ENCODE assay signal across 9 mouse cellular contexts in genomic region chr15:84324870-84325553, GRCm38 (mm10). TPM values are rescaled to one million over a fixed set of nuclear protein-coding genes. Genes with fewer than 3 reads are reported as not detected.
A peak's percentile ranks its signal among the peaks of the same experiment; 100 is the strongest.
DNase-seq lines count a peak whose midpoint lies in the region; ATAC-seq and TF ChIP-seq lines count a peak whose summit lies in the region.
"Had no signal": no experiment of that assay in that cellular context is flagged by ENCODE, and none has a peak within 500 bp of the region (broad histone marks: within the 10 kb centered on the region; RNA-seq: fewer than 3 reads in every experiment).

No protein-coding gene starts in this region.

- WGBS in spleen, adult 2 months: 6% methylated on average over 8 of the region's 8 CpGs
- WGBS in liver, embryonic 13.5 days (ENCODE audit: insufficient replicate concordance): 30% methylated on average over 8 of the region's 8 CpGs

- H3K4me2 ChIP-seq in liver, embryonic 13.5 days: peak overlapping the region; percentile 48

- TF ChIP-seq POLR2A in spleen, adult 2 months (IDR thresholded peaks at IDR 0.05; ENCODE audit: low read depth, low read length): no peak

- H3K4me1 ChIP-seq in erythroblast, embryonic 14.5 days (ENCODE audit: control insufficient read depth): no peaks in the 10 kb centered on the region
- H3K4me1 ChIP-seq in spleen, adult 2 months (ENCODE audit: control insufficient read depth, insufficient read depth, insufficient read length): peaks cover 10% of the 10 kb centered on the region; the same call in 1 of the 2 replicates
- peaks cover 18% of the 10 kb centered on the region for H3K4me1 ChIP-seq in liver, embryonic 13.5 days (replicated peaks)

- H3K27ac ChIP-seq in spleen, adult 2 months (ENCODE audit: insufficient read depth, low read length): peak overlapping the region; percentile 90
- H3K27ac ChIP-seq in liver, embryonic 13.5 days: peak overlapping the region; percentile 45

- H3K27me3 ChIP-seq in erythroblast, embryonic 14.5 days (ENCODE audit: control insufficient read depth): no peaks in the 10 kb centered on the region
- no peaks in the 10 kb centered on the region for H3K27me3 ChIP-seq in spleen, adult 2 months (ENCODE audit: control insufficient read depth, insufficient read depth, low read length)
- no peaks in the 10 kb centered on the region for H3K27me3 ChIP-seq in liver, embryonic 13.5 days

- DNase-seq in spleen, adult 2 months (ENCODE audit: low read depth in 1 of 2, low spot score in 2 of 2): no peak
- DNase-seq in spleen, adult 12 weeks (ENCODE audit: low spot score): no peak
- DNase-seq in liver, embryonic 13.5 days: no peak
- peak; percentile 39 for DNase-seq in thymus, postnatal 14 days
- DNase-seq in embryo, embryonic 10 days (ENCODE audit: low spot score): no peak
- DNase-seq in c-Kit-positive CD71-positive TER-119-positive erythroid progenitor cells, embryonic 14.5 days (ENCODE audit: low spot score): no peak
- DNase-seq: gastrocnemius, postnatal 25 days had no signal

- no peak for TF ChIP-seq CTCF in spleen, adult 2 months (IDR thresholded peaks at IDR 0.05; ENCODE audit: extremely low read depth, insufficient read depth, insufficient read length, insufficient replicate concordance)

- no peaks in the 10 kb centered on the region for H3K36me3 ChIP-seq in erythroblast, embryonic 14.5 days (ENCODE audit: control insufficient read depth)
- H3K36me3 ChIP-seq in spleen, adult 2 months (ENCODE audit: control insufficient read depth, insufficient read depth, low read length): peaks cover 19% of the 10 kb centered on the region
- no peaks in the 10 kb centered on the region for H3K36me3 ChIP-seq in liver, embryonic 13.5 days

- peak overlapping the region; percentile 23 for H3K4me3 ChIP-seq in erythroblast, embryonic 14.5 days (replicated peaks)
- peak overlapping the region; percentile 72 for H3K4me3 ChIP-seq in spleen, adult 2 months (ENCODE audit: extremely low read depth, insufficient read depth, insufficient read length)
- peak overlapping the region; percentile 39 for H3K4me3 ChIP-seq in liver, embryonic 13.5 days (replicated peaks)

- H3K9ac ChIP-seq in liver, embryonic 13.5 days: peak overlapping the region; percentile 58

- no peak for ATAC-seq in erythroblast, adult 5-6 weeks (replicated peaks; ENCODE audit: low FRiP score, poor library complexity, severe bottlenecking)
- peak; percentile 50; the same call in 1 of the 2 replicates for ATAC-seq in liver, embryonic 13.5 days (ENCODE audit: low read depth)

- H3K9me3 ChIP-seq in erythroblast, embryonic 14.5 days (ENCODE audit: control insufficient read depth, low read length): no peaks in the 10 kb centered on the region
- H3K9me3 ChIP-seq in liver, embryonic 13.5 days (replicated peaks): no peaks in the 10 kb centered on the region

RNA-seq across cellular contexts. Expression of gene Parvg, which starts 1.2 kb away (rescaled TPM):
- polyA plus RNA-seq in erythroblast, embryonic 14.5 days (2012): 0.26 and 0.42 TPM in 2 replicates
- total RNA-seq in erythroblast, adult 5-6 weeks (2015; ENCODE audit: low replicate concordance): 19.0 and 34.7 TPM in 2 replicates
- total RNA-seq in erythroblast, adult 5-6 weeks (2017; ENCODE audit: low replicate concordance): 31.6 and 48.8 TPM in 2 replicates
- 75.0 and 77.1 TPM in 2 replicates for polyA plus RNA-seq in spleen, adult 2 months (2012; rRNA removed)
- polyA plus RNA-seq in liver, embryonic 13.5 days (2015; fragmentation: Nextera tagmentation; extraction: Ambion mirVana): 9.4 and 9.8 TPM in 2 replicates
